Comparison of ENCODE assay signal across 16 mouse cellular contexts in the genomic region with DNA sequence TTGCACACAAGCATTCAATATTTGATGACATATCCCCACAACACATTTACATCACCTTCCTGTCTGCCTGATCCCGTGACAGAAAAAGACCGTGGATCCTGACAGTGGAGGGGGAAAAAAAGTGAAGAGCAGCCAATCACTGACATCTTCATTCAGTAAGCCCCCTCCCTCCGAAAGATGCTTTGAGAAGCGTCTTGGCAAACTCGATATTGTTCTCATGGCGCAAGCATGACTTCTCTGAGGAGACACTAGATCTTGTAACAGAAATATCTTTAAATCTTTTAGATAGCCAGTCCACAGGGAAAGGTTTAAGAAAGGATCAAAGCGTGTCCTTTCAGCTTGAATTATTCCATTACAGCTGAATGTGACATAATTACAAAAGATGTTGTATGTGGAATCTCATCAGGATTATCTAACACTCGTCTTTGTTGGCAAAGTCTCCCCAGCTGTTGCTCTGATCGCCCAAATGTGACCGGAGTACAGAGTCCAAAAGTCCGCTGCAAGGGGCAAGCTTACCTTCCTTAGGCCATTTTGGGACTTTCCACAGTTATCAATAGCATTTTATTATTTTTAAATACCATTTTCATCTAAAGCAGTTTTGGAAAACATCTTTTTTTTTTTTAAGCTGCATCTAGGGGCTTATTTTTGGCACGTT.
DNase-seq lines count a peak whose midpoint lies in the region; ATAC-seq and TF ChIP-seq lines count a peak whose summit lies in the region.
"Had no signal": no experiment of that assay in that cellular context is flagged by ENCODE, and none has a peak within 500 bp of the region (broad histone marks: within the 10 kb centered on the region; RNA-seq: fewer than 3 reads in every experiment).

No protein-coding gene starts in this region.

- H3K9ac ChIP-seq in hindbrain, postnatal 0 days (replicated peaks; ENCODE audit: low read length) = no peak overlapping the region
- no peak overlapping the region for H3K9ac ChIP-seq in hindbrain, embryonic 12.5 days
- no peak overlapping the region for H3K9ac ChIP-seq in neural tube, embryonic 13.5 days
- H3K9ac ChIP-seq: lung, embryonic 15.5 days had no signal

- peak; percentile 58; the same call in 1 of the 2 replicates for ATAC-seq in hindbrain, postnatal 0 days
- no peak for ATAC-seq in hindbrain, embryonic 12.5 days (ENCODE audit: low FRiP score)
- ATAC-seq in neural tube, embryonic 13.5 days (ENCODE audit: low read depth) = no peak
- ATAC-seq: inflammation-experienced regulatory T-cells, adult 6 months had no signal

- H3K4me3 ChIP-seq in hindbrain, postnatal 0 days (ENCODE audit: low read length) = peak overlapping the region; percentile 16
- no peak overlapping the region for H3K4me3 ChIP-seq in hindbrain, embryonic 12.5 days
- H3K4me3 ChIP-seq in neural tube, embryonic 13.5 days = no peak overlapping the region
- H3K4me3 ChIP-seq: lung, embryonic 15.5 days had no signal

- no peaks in the 10 kb centered on the region for H3K36me3 ChIP-seq in hindbrain, postnatal 0 days (ENCODE audit: insufficient read depth, low read length)
- H3K36me3 ChIP-seq in hindbrain, embryonic 12.5 days = no peaks in the 10 kb centered on the region
- H3K36me3 ChIP-seq in neural tube, embryonic 13.5 days = no peaks in the 10 kb centered on the region
- H3K36me3 ChIP-seq: lung, embryonic 15.5 days had no signal

- H3K4me2 ChIP-seq in hindbrain, postnatal 0 days (ENCODE audit: low read depth, low read length) = peak overlapping the region; percentile 41
- no peak overlapping the region for H3K4me2 ChIP-seq in hindbrain, embryonic 12.5 days (replicated peaks)
- H3K4me2 ChIP-seq in neural tube, embryonic 13.5 days = peak overlapping the region; percentile 20
- H3K4me2 ChIP-seq: heart, embryonic 11.5 days; lung, embryonic 15.5 days had no signal

- DNase-seq in cerebellum, postnatal 14 days = peak; percentile 5 to 6
- no peak for DNase-seq in cerebellum, postnatal 25 days
- DNase-seq in hindbrain, postnatal 0 days (ENCODE audit: low spot score) = peak; percentile 25
- no peak for DNase-seq in neural tube, embryonic 10.5 days (ENCODE audit: extremely low spot score, low spot score)
- peak; percentile 43 for DNase-seq in retina, postnatal 1 day
- DNase-seq in urinary bladder, postnatal 14 days (ENCODE audit: low spot score) = no peak
- DNase-seq: cerebellum, postnatal 36 days; gastrocnemius, postnatal 36 days; heart, postnatal 14 days; liver had no signal

- no peaks in the 10 kb centered on the region for H3K9me3 ChIP-seq in hindbrain, postnatal 0 days (ENCODE audit: low read length)
- H3K9me3 ChIP-seq in hindbrain, embryonic 12.5 days (replicated peaks) = 0 out of 2 replicates have a peak, but pooled peaks cover 3% of the 10 kb centered on the region
- H3K9me3 ChIP-seq in neural tube, embryonic 13.5 days = 0 out of 2 replicates have a peak, but pooled peaks cover 4% of the 10 kb centered on the region
- H3K9me3 ChIP-seq: lung, embryonic 15.5 days had no signal

- no peaks in the 10 kb centered on the region; the same call in 1 of the 2 replicates for H3K4me1 ChIP-seq in hindbrain, postnatal 0 days (ENCODE audit: insufficient read depth, low read length)
- H3K4me1 ChIP-seq in hindbrain, embryonic 12.5 days = no peaks in the 10 kb centered on the region
- 0 out of 2 replicates have a peak, but pooled peaks cover 6% of the 10 kb centered on the region for H3K4me1 ChIP-seq in neural tube, embryonic 13.5 days (replicated peaks)
- H3K4me1 ChIP-seq: lung, embryonic 15.5 days had no signal

- no peak for TF ChIP-seq CTCF in hindbrain, postnatal 0 days (IDR thresholded peaks at IDR 0.05; ENCODE audit: low read depth)

- H3K27ac ChIP-seq in hindbrain, postnatal 0 days = no peak overlapping the region
- no peak overlapping the region for H3K27ac ChIP-seq in hindbrain, embryonic 12.5 days
- H3K27ac ChIP-seq in neural tube, embryonic 13.5 days (replicated peaks) = no peak overlapping the region
- H3K27ac ChIP-seq: lung, embryonic 15.5 days; macrophage had no signal

- whole genome bisulfite sequencing in hindbrain, postnatal 0 days = 48% methylated on average over 12 of the region's 12 CpGs
- WGBS in hindbrain, embryonic 12.5 days = 78% methylated on average over 12 of the region's 12 CpGs
- 59% methylated on average over 12 of the region's 12 CpGs for WGBS in neural tube, embryonic 13.5 days

- H3K27me3 ChIP-seq in hindbrain, postnatal 0 days (ENCODE audit: insufficient read depth, low read length) = no peaks in the 10 kb centered on the region
- no peaks in the 10 kb centered on the region for H3K27me3 ChIP-seq in hindbrain, embryonic 12.5 days
- no peaks in the 10 kb centered on the region for H3K27me3 ChIP-seq in neural tube, embryonic 13.5 days
- H3K27me3 ChIP-seq: lung, embryonic 15.5 days had no signal

Comparison
In these comparisons a context has a peak if more than half of its experiments do, and no peak if none do; other contexts are left out.
1. DNase-seq: peak in cerebellum, postnatal 14 days (2 of 2), hindbrain, postnatal 0 days (single experiment) and retina, postnatal 1 day (single experiment); none in cerebellum, postnatal 25 days (0 of 2), neural tube, embryonic 10.5 days (single experiment) and urinary bladder, postnatal 14 days (single experiment).